Mouse (Mus musculus): ENCODE measurements around the gene Lats2. TPM values are rescaled to one million over a fixed set of nuclear protein-coding genes. Genes with fewer than 3 reads are reported as not detected.

The Lats2 gene
- polyA plus RNA-seq, 2 experiments: 25.3 to 28.5 TPM

- Histone ChIP-seq H3K9ac (ENCODE audit: low read depth, low read length, severe bottlenecking) (no peak overlapping the region), H3K27me3 (ENCODE audit: control insufficient read depth, insufficient read depth, low read length) (no peaks in the 10 kb centered on the region), H3K9me3 (ENCODE audit: control insufficient read depth, low read length) (no peaks in the 10 kb centered on the region), H3K36me3 (ENCODE audit: control insufficient read depth, insufficient read depth, low read length) (no peaks in the 10 kb centered on the region), H3K4me1 (ENCODE audit: control insufficient read depth, insufficient read depth, low read length) (no peaks in the 10 kb centered on the region), H3K27ac (replicated peaks; ENCODE audit: low read depth, low read length) (no peak overlapping the region), H3K4me3 (replicated peaks; ENCODE audit: low read length) (no peak overlapping the region), H3K4me2 (replicated peaks; ENCODE audit: low read depth, low read length, severe bottlenecking) (no peak overlapping the region)
- no peak for ATAC-seq (ENCODE audit: low FRiP score, low read depth)
- no peak for DNase-seq (ENCODE audit: low spot score)
- TF ChIP-seq POLR2A (IDR thresholded peaks at IDR 0.05; ENCODE audit: borderline replicate concordance, extremely low read depth, insufficient read depth, insufficient read length): no peak
- WGBS: 91% methylated on average over 8 of the region's 9 CpGs
These were observed 31.6 kb upstream of the Lats2 start for GRCm38 (mm10) chr14:57789759-57790158.

- H3K9me3 ChIP-seq (ENCODE audit: control insufficient read depth, low read length): no peaks in the 10 kb centered on the region
- ATAC-seq (ENCODE audit: low FRiP score, low read depth) (no peak), DNase-seq (ENCODE audit: low spot score) (no peak)
- no peak overlapping the region for H3K4me2 ChIP-seq (replicated peaks; ENCODE audit: low read depth, low read length, severe bottlenecking)
- H3K36me3 ChIP-seq (ENCODE audit: control insufficient read depth, insufficient read depth, low read length): no peaks in the 10 kb centered on the region
- no peaks in the 10 kb centered on the region for H3K4me1 ChIP-seq (ENCODE audit: control insufficient read depth, insufficient read depth, low read length)
- no peaks in the 10 kb centered on the region for H3K27me3 ChIP-seq (ENCODE audit: control insufficient read depth, insufficient read depth, low read length)
- TF ChIP-seq POLR2A (IDR thresholded peaks at IDR 0.05; ENCODE audit: borderline replicate concordance, extremely low read depth, insufficient read depth, insufficient read length): no peak
- no peak overlapping the region for H3K9ac ChIP-seq (ENCODE audit: low read depth, low read length, severe bottlenecking)
- H3K27ac ChIP-seq (replicated peaks; ENCODE audit: low read depth, low read length): no peak overlapping the region
- WGBS: 58% methylated on average over 2 of the region's 2 CpGs
- no peak overlapping the region for H3K4me3 ChIP-seq (replicated peaks; ENCODE audit: low read length)
These were observed 31.1 kb upstream of the Lats2 start for GRCm38 (mm10) chr14:57789311-57789710.

GRCm38 (mm10) chr14:57787406-57787805 lies 29.2 kb upstream of the Lats2 start:
- WGBS: 59% methylated on average over 4 of the region's 4 CpGs

GRCm38 (mm10) chr14:57772157-57772815 lies 14.1 kb upstream of the Lats2 start:
- H3K9me3 ChIP-seq (ENCODE audit: control insufficient read depth, low read length): no peaks in the 10 kb centered on the region
- DNase-seq (ENCODE audit: low spot score): no peak
- no peaks in the 10 kb centered on the region for H3K36me3 ChIP-seq (ENCODE audit: control insufficient read depth, insufficient read depth, low read length)
- no peak overlapping the region for H3K4me2 ChIP-seq (replicated peaks; ENCODE audit: low read depth, low read length, severe bottlenecking)
- no peak overlapping the region for H3K4me3 ChIP-seq (replicated peaks; ENCODE audit: low read length)
- 80% methylated on average over 6 of the region's 6 CpGs for WGBS
- no peak for ATAC-seq (ENCODE audit: low FRiP score, low read depth)
- no peaks in the 10 kb centered on the region for H3K4me1 ChIP-seq (ENCODE audit: control insufficient read depth, insufficient read depth, low read length)
- no peak overlapping the region for H3K9ac ChIP-seq (ENCODE audit: low read depth, low read length, severe bottlenecking)
- no peak overlapping the region for H3K27ac ChIP-seq (replicated peaks; ENCODE audit: low read depth, low read length)
- TF ChIP-seq POLR2A (IDR thresholded peaks at IDR 0.05; ENCODE audit: borderline replicate concordance, extremely low read depth, insufficient read depth, insufficient read length): no peak
- no peaks in the 10 kb centered on the region for H3K27me3 ChIP-seq (ENCODE audit: control insufficient read depth, insufficient read depth, low read length)

More at GRCm38 (mm10) chr14:57787406-57787805, 29.2 kb upstream of the Lats2 start:
- Histone ChIP-seq H3K4me2 (replicated peaks; ENCODE audit: low read depth, low read length, severe bottlenecking) (no peak overlapping the region), H3K27ac (replicated peaks; ENCODE audit: low read depth, low read length) (no peak overlapping the region), H3K9ac (ENCODE audit: low read depth, low read length, severe bottlenecking) (no peak overlapping the region), H3K9me3 (ENCODE audit: control insufficient read depth, low read length) (no peaks in the 10 kb centered on the region), H3K27me3 (ENCODE audit: control insufficient read depth, insufficient read depth, low read length) (no peaks in the 10 kb centered on the region), H3K36me3 (ENCODE audit: control insufficient read depth, insufficient read depth, low read length) (no peaks in the 10 kb centered on the region), H3K4me3 (replicated peaks; ENCODE audit: low read length) (no peak overlapping the region), H3K4me1 (ENCODE audit: control insufficient read depth, insufficient read depth, low read length) (no peaks in the 10 kb centered on the region)
- DNase-seq (ENCODE audit: low spot score) (no peak), ATAC-seq (ENCODE audit: low FRiP score, low read depth) (no peak)
- no peak for TF ChIP-seq POLR2A (IDR thresholded peaks at IDR 0.05; ENCODE audit: borderline replicate concordance, extremely low read depth, insufficient read depth, insufficient read length)

- Histone ChIP-seq H3K4me3 (replicated peaks; ENCODE audit: low read length) (no peak overlapping the region), H3K27ac (replicated peaks; ENCODE audit: low read depth, low read length) (no peak overlapping the region), H3K4me2 (replicated peaks; ENCODE audit: low read depth, low read length, severe bottlenecking) (no peak overlapping the region), H3K36me3 (ENCODE audit: control insufficient read depth, insufficient read depth, low read length) (no peaks in the 10 kb centered on the region), H3K9ac (ENCODE audit: low read depth, low read length, severe bottlenecking) (no peak overlapping the region), H3K27me3 (ENCODE audit: control insufficient read depth, insufficient read depth, low read length) (no peaks in the 10 kb centered on the region), H3K9me3 (ENCODE audit: control insufficient read depth, low read length) (no peaks in the 10 kb centered on the region), H3K4me1 (ENCODE audit: control insufficient read depth, insufficient read depth, low read length) (no peaks in the 10 kb centered on the region)
- no peak for TF ChIP-seq POLR2A (IDR thresholded peaks at IDR 0.05; ENCODE audit: borderline replicate concordance, extremely low read depth, insufficient read depth, insufficient read length)
- DNase-seq (ENCODE audit: low spot score) (no peak), ATAC-seq (ENCODE audit: low FRiP score, low read depth) (no peak)
- 88% methylated on average over 5 of the region's 5 CpGs for WGBS
These were observed 10.9 kb upstream of the Lats2 start for GRCm38 (mm10) chr14:57769102-57769501.

Data from limb, embryonic 14.5 days (tissue).